Mouse (Mus musculus): ENCODE measurements around the gene Aprt.

Aprt gene

DNA sequence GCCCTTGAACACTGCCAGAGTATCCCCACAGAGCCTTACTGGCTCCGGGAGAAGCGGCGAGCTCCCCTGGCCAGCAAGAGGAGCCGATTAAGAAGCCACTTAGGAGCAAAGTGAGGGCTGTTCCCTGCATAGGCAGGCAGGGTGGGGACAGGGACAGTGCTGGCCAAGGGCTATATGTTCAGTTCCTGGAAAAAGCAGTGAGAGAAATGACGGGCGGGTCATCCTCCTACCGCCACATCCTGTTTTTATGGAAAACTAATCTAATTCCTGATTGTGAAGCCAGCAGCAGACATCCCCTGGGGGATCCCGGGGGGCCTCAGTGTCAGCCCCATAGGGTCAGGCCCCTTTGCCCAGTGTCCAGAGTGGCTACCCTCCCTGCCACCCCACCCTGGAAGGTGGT lies 45.4 kb downstream of the Aprt start:
- DNase-seq (ENCODE audit: low read depth), result no peak

DNA sequence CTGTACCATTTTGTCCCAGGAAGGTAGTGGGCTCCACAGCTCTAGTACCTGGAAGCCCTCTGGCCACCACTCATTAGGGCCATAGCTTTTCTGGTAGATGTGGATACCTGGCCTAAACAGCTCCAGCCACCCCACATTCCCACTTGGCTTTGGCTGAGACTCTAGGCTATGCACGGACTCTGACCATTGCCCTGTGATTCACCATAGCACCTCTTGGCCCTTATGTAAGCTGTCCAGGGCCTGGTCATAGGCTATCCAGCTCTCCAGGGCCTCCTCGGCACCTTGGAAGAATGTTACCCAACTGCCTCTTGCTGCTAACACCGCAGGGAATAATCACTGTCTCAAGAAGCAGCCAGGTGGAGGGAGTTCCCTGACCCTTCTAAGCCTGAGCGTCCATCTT lies 47.5 kb downstream of the Aprt start:
- no peak for DNase-seq (ENCODE audit: low read depth)

DNA sequence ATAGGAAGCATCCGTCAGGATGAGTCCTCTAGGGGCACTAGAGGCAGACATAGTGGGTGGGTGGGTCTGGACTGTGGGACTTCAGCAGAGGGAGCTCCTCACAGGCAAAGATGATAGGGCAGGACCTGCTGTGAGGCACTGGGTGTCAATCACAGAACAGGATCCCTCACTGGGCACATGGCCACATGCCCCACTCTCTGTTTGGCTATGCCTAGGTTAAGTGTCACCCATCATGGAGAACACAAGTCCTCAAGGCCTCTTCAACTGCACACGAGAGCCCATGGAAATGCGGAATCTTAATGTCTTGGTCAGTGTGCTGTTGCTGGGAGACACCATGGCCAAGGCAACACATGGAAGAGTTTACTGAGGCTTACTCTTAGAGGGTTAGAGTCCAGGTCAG lies 48.8 kb downstream of the Aprt start:
- DNase-seq (ENCODE audit: low read depth), result no peak

DNA sequence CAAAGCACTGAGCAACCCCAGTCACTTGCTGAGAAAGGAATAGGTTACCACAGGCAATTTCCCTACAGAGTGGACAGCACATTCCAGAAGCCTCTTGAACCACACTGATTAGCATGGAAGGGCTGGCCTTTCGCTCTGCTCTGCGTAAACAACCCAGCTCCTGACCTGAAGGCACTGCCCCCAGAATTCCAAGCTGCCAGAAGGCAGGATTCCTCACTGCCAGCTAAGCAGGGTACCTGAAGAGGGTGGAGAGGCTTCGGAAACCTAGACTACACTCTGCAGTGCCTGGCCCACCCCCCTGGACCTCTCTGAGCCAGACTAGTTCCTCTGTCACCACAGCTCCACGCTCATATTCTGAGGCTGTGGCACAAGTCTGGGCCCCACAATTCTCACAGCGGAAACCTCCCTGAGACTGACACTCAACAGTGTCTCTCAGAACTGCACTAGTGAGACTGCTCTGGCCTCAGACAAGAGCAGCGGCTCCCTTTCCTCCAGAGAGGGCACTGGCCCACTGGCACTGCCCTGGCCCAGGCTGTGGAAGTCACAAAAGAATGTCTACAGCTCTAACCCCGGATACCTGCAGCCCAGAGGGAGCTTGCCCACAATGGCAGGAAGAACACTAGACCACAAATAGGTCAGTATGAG lies 50.1 kb downstream of the Aprt start:
- no peak for DNase-seq (ENCODE audit: low read depth)

DNA sequence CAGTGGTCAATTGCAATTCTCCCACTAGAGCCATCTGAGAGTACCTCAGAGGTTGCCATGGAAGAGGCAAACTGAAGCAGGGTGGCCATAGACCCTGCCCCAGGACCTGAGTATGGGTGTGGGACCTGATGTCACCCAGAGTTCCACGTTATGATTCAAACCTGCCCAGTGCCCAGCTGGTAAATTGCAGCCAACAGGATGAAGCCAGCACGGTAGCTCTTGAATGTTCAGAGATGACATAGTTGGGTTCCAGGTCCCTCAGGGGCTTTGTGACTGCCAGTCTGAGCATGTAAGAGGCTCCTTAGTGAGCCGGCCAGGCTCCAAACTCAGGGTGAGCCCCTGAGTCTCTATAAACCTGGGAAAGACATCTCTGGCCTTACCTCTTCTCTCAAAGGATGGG lies 50.6 kb downstream of the Aprt start:
- DNase-seq (ENCODE audit: low read depth), result no peak

DNA sequence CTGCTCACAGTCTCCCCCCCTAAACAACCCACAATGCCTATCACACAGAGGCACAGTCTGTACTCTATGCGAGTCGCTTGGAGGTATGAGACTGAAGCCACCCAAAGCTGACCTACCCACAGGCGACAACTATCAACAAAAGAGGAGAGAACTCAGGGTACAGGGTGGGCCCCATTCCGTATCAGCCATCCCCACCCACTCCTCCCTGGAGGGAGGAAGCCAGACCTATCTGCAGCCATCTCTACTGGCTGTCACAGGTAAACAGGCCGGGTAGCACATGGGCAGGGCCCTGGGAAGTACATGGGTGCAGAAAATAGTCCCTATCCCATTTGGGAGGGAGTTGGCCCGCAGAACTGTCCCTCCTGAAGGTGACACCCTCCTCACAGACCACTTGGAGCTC lies 51.7 kb downstream of the Aprt start:
- peak; percentile 60 for DNase-seq (ENCODE audit: low read depth)

All from c-Kit-positive CD71-positive TER-119-negative erythroid progenitor cells, embryonic 14.5 days (primary cell).